Mouse (Mus musculus): ENCODE measurements at regions not wholly inside any gene's neighbourhood (a gene's known extent, or its start where the extent isn't known, plus 50 kb on each side); places are given as distances from the start of the nearest gene placed in this dataset.

DNA sequence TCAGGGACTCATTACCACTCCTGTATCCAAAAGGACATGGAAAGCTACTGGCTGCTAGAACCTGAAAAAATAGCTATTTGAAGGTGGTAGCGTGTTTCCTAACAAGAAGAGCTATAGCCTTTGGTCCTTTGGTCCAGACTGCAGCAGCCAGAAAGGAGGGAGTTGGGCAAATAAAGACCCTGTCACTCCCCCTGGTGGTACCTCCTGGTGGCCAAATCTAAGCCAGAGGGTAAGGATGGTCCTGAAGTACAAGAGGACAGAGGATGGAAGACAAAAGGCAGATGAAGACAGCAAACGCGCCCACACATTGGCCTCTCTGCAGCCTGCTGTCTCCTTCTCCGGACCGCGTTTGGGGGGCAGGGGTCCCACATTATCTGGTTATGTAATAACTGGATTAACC lies 453.4 kb downstream of the Prss52 start:
- peak; percentile 39; the same call in 1 of the 2 replicates for TF ChIP-seq CTCF (IDR thresholded peaks at IDR 0.05; ENCODE audit: borderline replicate concordance, extremely low read depth, insufficient read depth, insufficient read length)
- no peak for TF ChIP-seq POLR2A (IDR thresholded peaks at IDR 0.05; ENCODE audit: borderline replicate concordance, extremely low read depth, insufficient read depth, insufficient read length, poor library complexity, severe bottlenecking)
